Mouse (Mus musculus): ENCODE measurements around the gene Tmed1.
"Not testable (repeated sequence)": the region's sequence is repeated elsewhere in the genome, so short reads cannot be mapped to it uniquely, and the experiment has no call there.

The Tmed1 gene

DNA sequence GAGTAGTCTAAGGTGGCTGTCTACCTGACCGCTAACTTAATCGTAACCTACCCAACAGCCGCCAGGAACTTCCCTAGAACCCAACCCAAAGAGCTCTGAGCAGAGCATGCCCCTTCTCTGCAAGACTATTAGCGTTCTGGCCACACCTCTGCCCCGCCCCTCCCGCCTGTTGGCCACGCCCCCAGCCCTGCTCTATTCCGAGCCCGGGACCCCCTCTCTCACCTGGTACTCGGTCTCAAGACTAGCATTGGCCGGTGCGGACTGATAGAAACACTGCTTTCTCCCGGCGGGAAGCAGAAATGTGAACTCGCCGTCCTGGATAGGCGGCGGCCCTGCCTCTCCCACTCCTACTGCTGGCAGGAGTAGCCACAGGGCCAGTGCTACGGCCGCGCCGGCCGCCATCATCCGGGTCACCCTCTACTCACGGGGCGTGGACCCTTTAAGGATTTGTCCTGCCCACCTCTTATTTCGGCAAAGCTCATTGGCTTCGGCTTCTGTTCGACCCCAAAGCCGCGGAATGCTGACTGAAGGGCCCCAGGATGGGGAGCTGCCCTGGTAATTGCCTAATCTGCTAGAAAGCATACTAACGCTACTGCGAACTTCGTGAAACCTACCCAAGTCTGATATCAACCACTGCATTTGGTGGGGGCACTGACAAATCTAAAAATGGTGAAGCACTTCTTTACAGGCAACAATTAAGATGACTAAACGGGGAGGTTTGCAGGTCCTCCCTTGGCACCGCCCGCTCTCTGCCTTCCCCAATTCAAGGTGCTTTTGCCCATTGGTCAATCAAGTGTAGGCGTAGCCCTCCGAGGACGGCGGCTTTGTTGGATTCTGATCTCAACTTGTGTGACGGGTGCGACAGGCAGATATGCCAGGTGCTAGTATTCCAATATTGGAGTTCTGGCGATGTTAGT, at the start of gene Tmed1:
TSS of gene Tmed1 (minus strand) at position 481 of the 917 bp plus-strand sequence.
- DNase-seq: peak; percentile 89

DNA sequence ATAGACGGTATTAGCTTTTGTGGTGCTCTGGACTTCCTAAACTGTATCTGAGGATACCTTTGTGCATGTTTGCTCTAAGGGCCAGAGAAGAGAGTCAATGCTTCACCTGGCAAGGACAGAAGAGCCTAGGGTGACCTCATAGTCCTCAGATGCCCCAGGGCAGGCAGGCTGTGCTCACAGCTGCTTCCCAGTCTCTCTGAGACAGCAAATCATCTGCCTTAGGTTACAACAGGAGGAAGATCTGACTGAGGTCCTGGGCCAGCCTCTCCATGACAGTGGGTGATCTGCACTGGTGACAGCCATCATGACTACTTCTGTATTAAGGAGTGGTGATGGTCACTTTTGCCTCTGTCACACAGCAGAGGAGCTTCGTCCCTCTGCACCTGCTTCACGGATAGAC, 49.1 kb upstream of the Tmed1 start:
- no peak for DNase-seq

DNA sequence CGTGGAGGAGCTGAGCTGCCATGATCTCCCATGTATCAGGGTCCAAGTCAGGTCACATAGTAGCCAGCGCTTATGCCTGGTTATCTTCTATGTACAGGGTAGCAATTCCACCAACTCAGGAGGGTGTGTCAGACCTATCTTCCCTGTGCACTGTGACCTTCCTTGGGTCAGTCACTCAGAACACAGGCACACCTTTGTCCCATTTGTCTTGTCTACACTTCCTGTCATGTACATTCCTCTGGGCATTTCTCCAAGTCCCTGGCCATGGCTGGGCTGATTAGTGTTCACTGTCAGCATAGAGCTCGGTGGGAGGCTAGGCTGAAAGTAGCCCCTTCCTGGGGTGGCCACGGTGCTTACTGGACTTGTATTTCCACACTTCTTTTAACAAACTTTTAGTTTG, 48.3 kb upstream of the Tmed1 start:
- DNase-seq: no peak

DNA sequence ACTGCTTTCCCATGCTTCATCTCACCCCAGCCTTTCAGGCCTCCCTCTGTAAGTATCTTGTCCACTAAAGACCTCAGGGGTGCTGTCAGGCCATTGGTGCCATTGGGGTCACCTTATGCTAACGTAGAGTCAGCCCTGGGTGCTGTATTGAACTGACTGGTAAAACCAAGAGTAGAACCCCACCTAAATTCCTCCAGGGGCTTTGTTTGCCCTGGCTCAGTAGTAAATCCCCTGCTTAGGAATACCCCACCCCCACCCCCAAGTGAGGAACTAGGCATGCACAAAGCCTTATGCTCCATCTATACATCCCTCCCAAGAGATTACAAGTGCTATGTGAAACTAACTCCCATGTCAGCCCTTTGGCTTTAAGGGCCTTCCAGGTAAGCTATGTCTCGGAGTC, 47.5 kb upstream of the Tmed1 start:
- DNase-seq: no peak

DNA sequence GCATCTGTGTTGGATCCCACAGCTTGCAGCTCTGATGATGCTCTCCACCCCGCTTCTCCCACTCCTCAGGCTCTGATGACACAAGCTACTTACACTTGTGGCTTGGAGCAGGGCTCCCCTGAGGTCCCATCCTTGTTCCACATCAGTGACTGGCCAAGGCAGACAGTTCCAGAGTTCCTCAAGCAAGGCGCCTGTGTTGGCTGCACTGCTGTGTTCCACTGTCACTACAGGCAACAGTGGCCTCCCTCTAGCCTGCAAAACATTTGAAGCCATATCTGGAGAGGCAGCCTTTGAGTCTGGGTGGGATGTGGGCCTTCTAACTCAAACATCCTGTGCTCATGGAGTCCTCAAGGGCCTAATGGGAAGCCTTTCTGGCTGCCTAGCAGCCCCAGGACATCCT, 46.9 kb upstream of the Tmed1 start:
- no peak for DNase-seq

DNA sequence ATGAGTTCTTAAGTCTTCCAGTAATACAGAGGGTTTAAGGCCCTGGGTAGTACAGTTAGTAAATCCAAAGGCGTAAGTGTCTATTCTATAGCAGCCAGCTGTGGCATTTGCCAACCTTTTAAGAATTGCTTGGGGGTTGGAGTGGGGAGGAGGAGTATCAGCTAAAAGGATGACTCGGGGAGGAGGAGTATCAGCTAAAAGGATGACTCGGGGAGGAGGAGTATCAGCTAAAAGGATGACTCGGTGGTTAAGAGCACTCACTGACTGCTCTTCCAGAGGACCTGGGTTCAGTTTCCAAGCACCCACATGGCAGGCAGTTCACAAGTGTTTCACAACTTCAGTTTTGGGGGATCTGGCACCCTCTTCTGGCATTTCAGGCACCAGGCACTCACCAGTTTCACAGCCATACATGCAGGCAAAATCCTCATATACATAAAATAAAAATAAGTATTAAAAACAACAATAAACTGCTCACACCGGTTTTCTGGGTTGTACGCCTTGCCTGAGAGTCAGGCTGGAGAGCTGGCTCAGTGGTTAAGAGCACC, 45.2 kb upstream of the Tmed1 start:
- no peak for DNase-seq

DNA sequence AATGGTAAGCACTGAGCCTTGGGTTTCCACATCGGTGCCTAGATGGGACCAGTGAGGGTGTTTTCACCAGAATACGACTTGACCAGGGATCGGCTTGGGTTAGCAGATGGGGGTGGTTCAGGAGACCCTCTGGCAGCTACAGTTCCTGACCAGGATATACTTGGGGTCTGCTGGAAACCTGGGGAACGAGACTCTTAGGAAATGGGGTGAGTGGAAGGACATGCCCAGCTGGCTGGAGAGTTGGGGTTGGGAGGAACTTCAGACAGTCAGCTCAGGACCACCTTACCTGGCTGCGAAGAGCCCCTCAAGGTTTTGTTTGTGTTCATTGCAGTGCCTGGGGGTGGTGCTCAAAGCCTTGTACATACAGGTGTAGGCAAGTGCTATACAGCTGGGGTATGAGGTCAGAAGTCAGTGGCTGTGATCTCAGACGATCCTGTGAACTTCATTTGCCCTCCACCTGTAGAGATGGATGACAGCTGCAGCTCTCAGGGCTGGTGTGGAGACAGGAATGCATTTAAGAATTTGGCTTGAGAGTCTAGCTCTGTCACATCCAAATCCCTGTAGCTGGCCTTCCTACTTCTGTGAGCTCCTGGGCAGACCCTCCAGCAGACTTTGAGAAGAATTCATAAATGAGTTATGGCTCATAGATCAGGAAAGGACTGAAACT, 43.7 kb upstream of the Tmed1 start:
- no peak for DNase-seq

DNA sequence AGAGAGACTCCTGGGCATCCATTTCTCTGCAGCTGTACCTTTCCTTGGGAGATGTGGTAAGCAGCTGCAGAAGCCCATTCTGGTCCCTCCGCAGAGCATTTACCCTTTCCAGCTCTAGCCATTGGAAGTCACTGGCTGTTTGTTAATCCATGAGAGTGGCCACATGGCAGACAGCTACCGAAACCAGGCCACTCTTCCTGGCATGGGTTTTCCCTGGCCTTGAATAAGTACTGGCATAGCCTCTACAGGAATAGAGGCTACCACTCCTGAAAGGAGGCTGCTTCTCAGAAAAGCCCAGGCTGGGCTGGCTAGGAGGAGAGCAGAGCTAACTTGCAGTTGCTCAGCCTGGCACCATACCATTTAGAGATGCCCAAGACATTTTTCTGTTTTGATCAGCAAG, 41.0 kb upstream of the Tmed1 start:
- no peak for DNase-seq

DNA sequence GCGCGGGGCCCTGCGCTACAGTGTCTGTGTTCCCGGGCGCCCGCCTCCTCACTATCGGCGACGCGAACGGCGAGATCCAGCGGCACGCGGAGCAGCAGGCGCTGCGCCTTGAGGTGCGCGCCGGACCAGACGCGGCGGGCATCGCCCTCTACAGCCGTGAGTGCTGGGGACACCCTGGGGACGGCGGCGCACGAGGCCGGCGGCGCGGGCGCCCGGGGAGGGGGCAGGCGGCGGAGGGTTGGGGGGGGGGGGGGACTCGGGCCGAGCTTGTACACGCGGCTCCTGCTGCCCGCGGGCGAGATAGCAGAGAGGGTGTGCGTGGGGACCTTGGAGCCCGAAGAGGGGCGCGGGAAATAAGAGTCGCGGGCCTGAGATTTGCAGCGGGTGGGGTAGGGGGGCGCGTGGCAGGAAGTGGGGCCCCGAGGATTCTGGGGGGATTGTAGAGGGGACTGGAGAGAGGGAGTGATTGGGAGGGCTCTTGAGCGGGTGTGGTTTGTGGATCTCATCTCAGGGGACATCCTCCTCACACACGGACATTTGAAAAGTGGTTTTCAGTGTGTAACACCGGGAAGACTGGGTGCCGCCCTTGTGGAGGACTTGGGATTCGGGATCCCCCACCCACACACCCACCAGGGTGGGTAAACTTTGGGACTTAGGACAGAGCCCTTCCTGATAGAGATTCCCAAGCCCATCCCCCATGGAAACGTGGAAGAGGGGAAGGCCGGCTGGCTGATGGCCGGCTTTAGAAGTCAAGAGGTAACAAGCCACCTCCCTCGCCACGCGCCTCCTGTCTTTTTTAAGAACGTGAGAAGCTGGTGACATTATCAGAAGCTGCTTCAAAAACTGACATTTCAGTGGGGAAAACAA, 37.3 kb upstream of the Tmed1 start:
- peak; percentile 59 for DNase-seq

DNA sequence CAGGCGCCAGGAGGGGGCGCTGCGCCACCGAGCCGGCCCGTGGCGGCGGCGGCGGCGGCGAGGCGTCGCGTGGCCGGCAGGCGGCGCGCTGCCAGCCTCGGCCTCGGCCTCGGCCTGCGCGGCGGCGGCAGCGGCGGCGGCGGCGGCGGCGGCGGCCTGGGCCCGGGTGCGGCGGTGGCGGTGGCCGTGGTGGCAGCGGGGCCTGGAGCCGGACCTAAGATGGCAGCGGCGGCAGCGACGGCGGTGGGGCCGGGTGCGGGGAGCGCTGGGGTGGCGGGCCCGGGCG, 36.7 kb upstream of the Tmed1 start, which contains the start of gene Carm1:
TSS of gene Carm1 (plus strand) at position 106 of the 286 bp plus-strand sequence.
- DNase-seq: no peak

DNA sequence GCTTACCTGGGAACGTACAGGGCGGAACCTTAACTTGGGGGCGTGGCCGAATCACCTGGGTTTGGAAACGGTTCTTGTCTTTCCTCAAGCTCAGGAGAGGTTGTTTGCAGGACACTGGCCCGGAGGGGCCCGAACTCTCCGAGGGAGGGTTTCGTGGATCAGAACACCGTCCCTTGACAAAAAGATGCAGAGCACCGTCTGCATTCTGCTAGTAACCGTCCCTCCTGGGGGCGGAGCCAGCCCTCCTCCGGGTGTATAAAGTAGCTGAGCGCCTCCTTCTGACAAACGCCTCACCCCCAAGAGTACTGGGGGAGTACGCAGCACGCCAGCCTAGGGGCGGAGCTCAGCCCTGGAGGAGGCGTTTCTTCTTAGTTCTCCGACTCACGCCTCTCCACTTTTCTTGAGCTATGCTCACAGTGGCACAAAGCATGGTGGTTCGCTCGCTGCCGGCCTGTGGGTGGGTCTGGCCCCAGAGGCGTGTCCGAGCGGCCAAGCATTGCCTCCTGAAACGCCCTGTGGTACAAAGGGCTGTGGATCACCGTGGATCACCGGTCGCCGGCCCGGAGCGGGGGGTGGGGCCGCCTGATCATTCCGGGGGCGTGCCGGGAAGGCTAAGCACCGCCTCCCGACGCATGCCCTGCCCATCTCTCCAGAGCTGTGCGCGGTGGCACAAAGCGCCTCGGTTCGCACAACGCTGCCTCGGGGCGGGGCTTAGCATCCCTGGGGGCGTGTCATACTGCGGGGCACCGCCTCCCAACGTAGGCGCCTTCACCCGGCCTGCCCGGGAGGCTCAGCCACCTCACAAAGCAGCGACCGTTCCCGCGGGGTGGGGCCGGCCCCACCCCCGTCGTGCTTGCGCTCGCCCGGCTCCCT, 36.1 kb upstream of the Tmed1 start:
- peak; percentile 99 for DNase-seq

DNA sequence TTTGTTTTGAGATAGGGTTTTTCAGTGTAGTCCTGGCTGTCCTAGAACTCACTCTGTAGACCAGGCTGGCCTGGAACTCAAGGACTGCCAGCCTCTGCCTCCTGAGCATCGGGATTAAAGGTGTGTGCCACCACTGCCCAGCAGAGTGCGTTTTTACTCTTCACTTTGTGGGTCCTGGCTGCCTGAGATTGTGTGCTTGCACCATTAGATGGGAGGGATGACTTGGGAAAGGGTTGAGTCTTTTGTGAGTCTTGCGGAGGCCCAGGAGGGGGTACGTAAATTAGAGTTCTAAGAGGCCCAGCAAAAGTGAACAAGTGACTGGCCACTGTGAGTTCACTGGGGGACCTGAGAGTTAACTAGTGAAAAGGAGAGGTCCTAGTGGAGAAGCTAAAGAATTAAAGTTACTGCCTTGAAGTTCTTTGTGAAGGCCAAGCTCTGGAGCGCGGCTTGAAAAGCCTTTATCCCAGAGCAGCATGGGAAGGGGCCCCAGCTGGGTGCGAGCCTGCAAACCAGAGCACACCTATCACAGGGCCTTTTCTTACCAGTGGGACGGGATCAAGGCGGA, 35.4 kb upstream of the Tmed1 start:
- DNase-seq: no peak

DNA sequence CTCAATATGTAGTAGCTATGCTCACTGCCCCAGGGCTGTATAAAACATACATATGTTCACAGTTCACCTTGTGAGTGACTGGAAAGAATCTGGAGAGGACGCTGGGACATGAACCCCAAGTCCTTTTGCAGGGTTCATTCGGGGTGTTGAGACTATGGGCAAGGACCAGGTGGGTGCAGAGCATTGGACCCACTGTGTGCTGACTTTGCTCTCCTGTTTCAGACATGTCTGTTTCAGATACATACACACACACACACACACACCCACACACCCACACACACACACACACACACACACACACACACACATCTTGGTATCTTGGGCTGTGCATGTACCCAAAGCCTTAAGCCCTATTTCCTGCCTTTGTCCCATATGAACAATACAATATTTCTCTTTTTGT, 31.9 kb upstream of the Tmed1 start:
- not testable (repeated sequence) for DNase-seq

DNA sequence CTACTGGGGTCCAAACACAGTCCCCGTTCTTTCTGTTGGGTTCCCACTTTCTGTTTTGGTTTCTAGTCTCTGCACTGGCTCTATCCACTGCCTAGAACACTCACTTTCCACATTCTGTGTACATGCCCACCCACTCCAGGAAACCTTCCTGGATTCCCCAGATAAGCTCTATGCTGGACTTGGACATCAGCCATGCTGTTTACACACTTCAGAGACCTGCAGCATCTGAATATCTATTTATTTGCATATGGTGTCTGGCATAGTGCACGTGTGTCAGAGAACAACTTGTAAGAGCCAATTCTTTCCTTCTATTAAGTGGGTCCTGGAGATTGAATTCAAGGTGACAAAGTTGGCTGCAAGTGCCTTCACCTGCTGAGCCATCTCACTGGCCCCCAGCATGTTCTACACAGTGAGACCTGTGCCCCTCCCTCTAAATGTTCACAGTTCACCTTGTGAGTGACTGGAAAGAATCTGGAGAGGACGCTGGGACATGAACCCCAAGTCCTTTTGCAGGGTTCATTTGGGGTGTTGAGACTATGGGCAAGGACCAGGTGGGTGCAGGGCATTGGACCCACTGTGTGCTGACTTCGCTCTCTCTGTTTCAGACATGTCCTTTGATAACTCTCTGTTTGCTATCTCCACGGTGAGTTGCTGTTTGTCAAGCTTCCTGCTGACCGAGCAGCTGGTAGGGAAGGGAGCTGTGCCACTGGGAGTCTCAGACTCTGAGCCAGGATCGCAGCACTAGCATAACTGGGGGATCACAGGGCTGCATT, 30.1 kb upstream of the Tmed1 start:
- DNase-seq: no peak

DNA sequence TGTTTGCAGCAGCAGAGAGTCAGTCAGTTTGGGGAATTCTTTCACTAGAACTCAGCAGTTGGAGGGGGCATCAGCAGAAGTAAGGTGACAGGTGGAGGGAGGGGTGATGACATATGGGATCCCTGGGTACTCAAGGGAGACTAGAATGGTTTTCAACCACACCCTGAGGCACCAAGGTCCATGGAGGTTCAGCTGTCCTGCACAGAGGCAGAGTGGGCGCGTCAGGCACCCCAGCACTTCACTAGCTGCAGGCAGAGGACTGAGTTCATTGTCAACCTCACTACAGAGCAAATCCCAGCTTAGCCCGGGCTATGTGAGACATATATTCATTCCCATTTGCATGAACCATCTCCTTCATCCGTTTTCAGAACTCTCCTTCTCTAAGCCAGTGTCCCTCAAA, 27.0 kb upstream of the Tmed1 start:
- no peak for DNase-seq

DNA sequence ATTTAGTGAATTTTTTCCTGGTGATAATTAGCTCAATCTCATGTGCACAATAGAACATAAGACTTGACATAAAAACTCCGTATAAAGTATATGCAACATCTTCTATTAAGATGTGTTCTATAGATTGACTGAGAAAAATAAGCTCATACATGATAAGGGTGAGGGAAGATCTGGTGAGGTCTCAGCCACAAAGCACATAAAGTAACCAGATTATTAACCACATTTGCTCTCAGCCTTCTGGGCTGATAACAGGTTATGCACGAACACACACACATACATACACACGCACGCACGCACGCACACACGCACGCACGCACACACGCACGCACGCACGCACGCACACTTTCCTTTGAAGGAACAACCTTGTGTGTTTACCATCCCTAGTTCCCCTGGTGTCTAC, 26.4 kb upstream of the Tmed1 start:
- no peak for DNase-seq

DNA sequence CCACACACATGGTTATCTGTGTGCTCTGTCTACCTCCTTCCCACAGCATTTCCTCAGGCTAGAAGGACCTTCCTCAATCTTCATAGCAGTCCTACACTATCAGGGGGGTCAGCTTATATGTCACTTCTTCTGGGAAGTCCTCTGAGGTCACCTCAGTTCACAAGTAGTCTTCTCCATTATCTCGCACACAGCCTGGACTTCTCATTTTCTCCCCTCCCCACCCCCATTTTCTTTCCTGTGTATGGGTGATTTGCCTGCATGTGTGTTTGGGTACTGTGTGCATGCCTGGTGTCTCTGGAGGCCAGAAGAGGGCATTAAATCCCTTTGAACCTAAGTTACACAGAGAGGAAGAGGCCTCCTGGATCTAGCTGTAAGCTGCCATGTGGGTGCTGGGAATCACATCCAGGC, 17.9 kb upstream of the Tmed1 start:
- no peak for DNase-seq

DNA sequence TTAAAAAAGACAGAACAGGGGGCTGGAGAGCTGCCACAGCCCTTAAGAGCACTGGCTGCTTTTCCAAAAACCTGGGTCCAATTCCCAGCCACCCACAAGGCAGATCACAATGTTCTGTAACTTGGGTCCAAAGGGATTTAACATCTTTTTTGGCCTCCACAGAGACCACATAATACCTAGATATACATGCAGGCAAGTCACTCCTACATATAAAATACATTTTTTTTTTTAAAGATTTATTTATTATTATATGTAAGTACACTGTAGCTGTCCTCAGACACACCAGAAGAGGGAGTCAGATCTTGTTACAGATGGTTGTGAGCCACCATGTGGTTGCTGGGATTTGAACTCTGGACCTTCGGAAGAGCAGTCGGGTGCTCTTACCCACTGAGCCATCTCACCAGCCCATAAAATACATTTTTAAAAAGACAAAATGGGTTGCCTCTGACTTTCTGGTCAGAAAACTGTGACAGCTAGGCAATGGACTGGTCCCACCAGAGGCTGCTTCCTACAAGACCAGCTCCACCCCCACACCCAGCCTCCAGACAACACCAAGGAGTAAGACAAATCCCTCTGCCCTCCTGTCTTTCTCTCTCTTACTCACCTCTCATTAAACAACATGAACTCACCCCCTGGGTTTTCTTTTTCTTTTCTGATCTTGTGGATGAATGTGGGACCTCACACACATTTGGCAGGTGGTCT, 17.2 kb upstream of the Tmed1 start:
- DNase-seq: no peak

DNA sequence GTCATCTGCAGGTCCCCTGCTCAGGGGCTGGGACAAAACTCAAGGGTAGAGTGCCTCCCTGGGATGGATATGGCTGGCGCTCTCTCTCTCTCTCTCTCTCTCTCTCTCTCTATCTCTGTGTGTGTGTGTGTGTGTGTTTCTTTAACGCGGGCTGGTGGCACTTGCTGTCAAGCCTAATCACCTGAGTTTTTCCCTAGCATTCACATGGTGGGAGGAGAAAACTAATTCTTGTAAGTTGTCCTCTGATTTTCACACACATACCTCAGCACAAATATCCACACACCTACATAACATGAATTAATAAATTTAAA, 16.5 kb upstream of the Tmed1 start:
- no peak for DNase-seq

DNA sequence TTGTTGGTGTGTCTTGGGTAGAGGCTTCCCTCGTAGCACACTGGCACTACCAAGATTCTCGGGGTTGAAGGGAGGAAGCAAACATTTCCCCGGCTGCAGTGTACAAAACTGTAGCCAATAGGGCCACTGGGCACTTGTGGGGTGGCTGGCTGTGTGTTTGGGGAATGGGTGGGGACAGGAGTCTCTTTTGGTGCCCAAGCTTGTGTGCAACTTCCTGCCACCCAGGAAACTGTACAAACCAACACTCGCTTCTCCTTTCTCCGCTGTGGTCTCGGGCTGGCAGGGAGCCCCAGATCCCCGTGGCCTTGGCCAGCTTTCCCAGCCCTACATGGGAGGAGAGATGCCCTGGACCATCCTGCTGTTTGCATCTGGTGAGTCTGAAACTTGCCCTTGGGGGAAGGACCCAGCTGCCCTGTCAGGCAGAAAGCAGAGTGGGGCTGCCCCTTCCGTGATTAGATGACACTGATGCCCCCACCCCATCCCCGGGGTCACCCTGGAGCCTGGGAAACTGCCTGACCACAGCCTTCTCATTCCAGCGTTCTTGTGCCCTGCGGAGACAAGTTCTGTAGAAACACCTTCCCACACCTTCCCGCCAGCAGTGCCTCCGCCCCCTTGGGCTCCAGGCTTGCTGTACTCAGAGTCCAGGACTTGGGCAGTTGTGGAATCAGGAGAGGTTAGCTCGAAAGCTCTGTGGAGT, 16.0 kb upstream of the Tmed1 start, which contains the start of gene AB124611:
TSS of gene AB124611 (plus strand) at position 240 of the 697 bp plus-strand sequence.
- no peak for DNase-seq
